Mouse (Mus musculus) limb, embryonic 13.5 days (tissue): ENCODE measurements at regions not wholly inside any gene's neighbourhood (a gene's known extent, or its start where the extent isn't known, plus 50 kb on each side); places are given as distances from the start of the nearest gene placed in this dataset.
A peak's percentile ranks its signal among the peaks of the same experiment; 100 is the strongest.

Experiments used
- ATAC-seq: fragments of 200-750 bp; cut with Nextera tagmentation; 2 replicates; pipeline ENCODE4 v1.8.0; 2017; ENCODE audit warnings: low read depth, moderate number of reproducible peaks, moderate TSS enrichment; ENCODE audit not compliant: low FRiP score
- H3K27ac ChIP-seq: fragments of 300-500 bp; sonication (generic); 2 replicates; pipeline ENCODE4 v1.5.1; 2015; ENCODE audit warnings: inconsistent platforms, mild to moderate bottlenecking, moderate library complexity
- H3K27me3 ChIP-seq: fragments of 300-500 bp; sonication (generic); 2 replicates; pipeline ENCODE4 v1.6.1; 2015; ENCODE audit warnings: mild to moderate bottlenecking, inconsistent platforms
- H3K36me3 ChIP-seq: fragments of 300-500 bp; sonication (generic); 2 replicates; pipeline ENCODE4 v1.6.1; 2015; ENCODE audit warnings: inconsistent platforms, mild to moderate bottlenecking, moderate library complexity
- H3K4me1 ChIP-seq: fragments of 300-500 bp; sonication (generic); 2 replicates; pipeline ENCODE4 v1.6.1; 2015; ENCODE audit warnings: inconsistent platforms
- H3K4me2 ChIP-seq: fragments of 300-500 bp; sonication (generic); replicated peaks from 2 replicates; pipeline ENCODE4 v1.6.1; 2015; ENCODE audit warnings: inconsistent platforms, mild to moderate bottlenecking, moderate library complexity
- H3K4me3 ChIP-seq: fragments of 300-500 bp; sonication (generic); 2 replicates; pipeline ENCODE4 v1.5.1; 2015; ENCODE audit warnings: moderate library complexity, mild to moderate bottlenecking, inconsistent platforms
- H3K9ac ChIP-seq: fragments of 300-500 bp; sonication (generic); 2 replicates; pipeline ENCODE4 v1.6.1; 2015; ENCODE audit warnings: mild to moderate bottlenecking, inconsistent platforms
- H3K9me3 ChIP-seq: fragments of 300-500 bp; sonication (generic); 2 replicates; pipeline ENCODE4 v1.6.1; 2016; ENCODE audit warnings: inconsistent platforms
- WGBS: fragments of 180-500 bp; shearing (Covaris S2); methylation state at CpG from one replicate; pipeline ENCODE4 v1.1.7; 2015; 5-methylcytosine and 5-hydroxymethylcytosine counted together

GRCm38 (mm10) chr13:26324633-26325032 is 445.3 kb downstream of the Hdgfl1 start:
- Histone ChIP-seq H3K27ac (no peak overlapping the region), H3K36me3 (no peaks in the 10 kb centered on the region), H3K4me3 (no peak overlapping the region), H3K4me2 (no peak overlapping the region), H3K4me1 (0 out of 2 replicates have a peak, but pooled peaks cover 6% of the 10 kb centered on the region), H3K9me3 (no peaks in the 10 kb centered on the region), H3K9ac (no peak overlapping the region), H3K27me3 (no peaks in the 10 kb centered on the region)
- no peak for ATAC-seq
- WGBS = 85% methylated on average over 6 of the region's 6 CpGs

DNA sequence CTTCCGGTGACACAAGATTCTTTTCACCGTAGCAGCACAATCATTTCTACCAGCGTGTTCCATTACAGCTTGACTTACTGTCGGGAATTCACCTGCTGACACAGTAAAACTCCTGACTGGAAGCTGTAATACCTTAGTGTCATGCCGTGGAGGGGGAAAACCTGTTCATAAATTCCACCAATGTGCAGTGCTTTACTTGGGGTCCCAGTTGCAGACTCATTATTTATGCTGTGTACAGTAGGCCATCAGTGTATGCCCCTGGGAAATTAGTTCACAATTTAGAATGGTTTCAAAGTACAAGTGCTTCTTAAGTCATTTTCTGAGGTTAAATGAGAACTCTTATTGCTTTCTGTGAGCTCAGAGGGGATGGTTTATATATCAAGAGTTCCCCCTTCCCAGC is 451.4 kb downstream of the Hdgfl1 start:
- no peak overlapping the region for H3K27ac ChIP-seq
- H3K4me1 ChIP-seq = 0 out of 2 replicates have a peak, but pooled peaks cover under 1% of the 10 kb centered on the region
- H3K27me3 ChIP-seq = no peaks in the 10 kb centered on the region
- H3K4me2 ChIP-seq = no peak overlapping the region
- H3K9me3 ChIP-seq = no peaks in the 10 kb centered on the region
- H3K36me3 ChIP-seq = no peaks in the 10 kb centered on the region
- no peak overlapping the region for H3K4me3 ChIP-seq
- no peak overlapping the region for H3K9ac ChIP-seq
- ATAC-seq = no peak
- WGBS = 50% methylated on average over 5 of the region's 5 CpGs

DNA sequence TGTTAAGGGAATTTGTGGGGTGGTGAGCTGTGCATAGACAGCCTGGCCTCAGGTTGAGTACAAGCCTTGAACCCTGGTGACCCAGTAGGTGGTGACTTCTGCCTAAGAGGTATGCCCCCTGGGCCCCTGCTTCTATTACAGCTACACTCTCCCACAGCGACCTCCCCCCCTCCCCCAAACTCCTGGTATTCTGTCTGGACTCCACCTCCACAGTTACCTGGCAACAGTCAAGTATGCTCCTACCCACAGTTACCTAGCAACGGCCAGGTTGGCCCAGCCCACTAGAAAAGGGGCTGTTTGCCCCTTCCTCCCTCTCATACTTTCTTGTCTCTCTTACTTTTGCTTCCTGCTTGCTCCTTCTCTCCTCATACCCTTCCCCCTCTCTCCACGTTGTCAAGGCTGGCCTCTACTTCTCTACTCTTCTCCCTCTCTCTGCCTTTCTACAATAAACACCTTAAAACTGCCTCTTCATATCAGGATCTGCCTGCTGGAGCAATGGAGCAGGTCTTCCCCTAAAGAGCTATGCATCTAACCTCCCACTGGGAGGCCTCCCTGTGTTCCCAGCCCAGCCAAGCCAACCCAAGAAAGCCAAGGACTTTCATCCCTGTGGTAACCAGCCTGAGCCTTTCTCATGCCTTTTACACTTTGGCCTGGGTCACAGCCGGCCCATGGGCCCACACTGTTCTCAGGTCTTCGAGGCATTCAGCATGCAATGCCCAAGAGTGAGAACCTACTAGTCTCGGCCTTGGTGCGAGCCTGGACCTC is 457.5 kb downstream of the Hdgfl1 start:
- Histone ChIP-seq H3K27ac (no peak overlapping the region), H3K27me3 (no peaks in the 10 kb centered on the region), H3K4me2 (no peak overlapping the region), H3K9ac (no peak overlapping the region), H3K36me3 (no peaks in the 10 kb centered on the region), H3K4me1 (no peaks in the 10 kb centered on the region), H3K9me3 (0 out of 2 replicates have a peak, but pooled peaks cover 5% of the 10 kb centered on the region), H3K4me3 (no peak overlapping the region)
- WGBS = 63% methylated on average over 7 of the region's 7 CpGs
- ATAC-seq = no peak

DNA sequence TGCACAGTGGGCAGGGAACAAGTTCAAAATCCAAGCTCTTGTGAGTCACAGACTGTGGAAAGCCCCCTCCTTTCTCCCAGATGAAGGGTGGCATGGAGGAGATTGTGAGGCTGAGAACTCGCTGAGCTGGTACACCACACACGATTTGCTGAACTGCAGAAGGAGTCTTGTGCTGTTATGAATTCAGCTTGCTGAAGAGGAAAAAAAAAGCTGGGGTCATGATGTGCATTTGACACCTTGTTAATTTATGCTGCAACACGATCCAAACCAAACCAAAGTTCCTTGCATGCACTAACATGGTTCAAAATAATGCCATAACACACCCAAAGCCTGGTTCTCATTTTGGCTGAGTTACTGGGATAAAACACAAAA is 485.9 kb downstream of the Hdgfl1 start:
- H3K4me1 ChIP-seq = peaks cover 11% of the 10 kb centered on the region
- 26% methylated on average over 3 of the region's 3 CpGs for WGBS
- peak overlapping the region; percentile 69 for H3K27ac ChIP-seq
- ATAC-seq = no peak; the same call in 1 of the 2 replicates
- no peak overlapping the region for H3K9ac ChIP-seq
- H3K27me3 ChIP-seq = no peaks in the 10 kb centered on the region
- H3K4me2 ChIP-seq = peak overlapping the region; percentile 30; the same call in 1 of the 2 replicates
- H3K36me3 ChIP-seq = no peaks in the 10 kb centered on the region
- H3K9me3 ChIP-seq = no peaks in the 10 kb centered on the region
- H3K4me3 ChIP-seq = no peak overlapping the region

- peak; percentile 89 for ATAC-seq
- 23% methylated on average over 6 of the region's 6 CpGs for WGBS
- Histone ChIP-seq H3K9me3 (no peaks in the 10 kb centered on the region), H3K4me2 (peak overlapping the region; percentile 30; the same call in 1 of the 2 replicates), H3K27ac (peak overlapping the region; percentile 71), H3K36me3 (no peaks in the 10 kb centered on the region), H3K4me1 (peaks cover 11% of the 10 kb centered on the region), H3K4me3 (no peak overlapping the region), H3K9ac (no peak overlapping the region), H3K27me3 (no peaks in the 10 kb centered on the region)
These were observed 486.4 kb downstream of the Hdgfl1 start for GRCm38 (mm10) chr13:26283397-26284072.

DNA sequence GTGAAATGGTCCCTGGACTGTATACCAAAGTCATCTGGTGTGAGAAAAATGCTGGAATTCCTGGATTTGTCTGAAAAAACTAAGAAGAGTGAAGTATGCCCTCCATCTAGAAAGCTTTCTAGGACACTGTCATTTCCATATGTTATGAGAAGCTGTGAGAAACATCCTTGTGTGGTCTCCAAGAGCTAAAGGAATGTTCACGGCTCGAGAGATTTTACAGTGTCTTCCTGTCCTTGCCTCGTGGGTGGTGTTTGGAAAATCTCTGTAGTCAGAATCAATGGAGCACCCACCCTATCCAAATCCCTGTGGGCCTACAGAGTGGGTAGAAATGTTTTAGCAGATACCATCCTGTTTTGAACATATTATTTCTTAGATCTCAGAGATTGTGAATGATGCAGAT is 487.7 kb downstream of the Hdgfl1 start:
- H3K36me3 ChIP-seq = no peaks in the 10 kb centered on the region
- no peaks in the 10 kb centered on the region for H3K9me3 ChIP-seq
- 73% methylated on average over 3 of the region's 3 CpGs for WGBS
- peaks cover 11% of the 10 kb centered on the region for H3K4me1 ChIP-seq
- no peaks in the 10 kb centered on the region for H3K27me3 ChIP-seq
- H3K4me2 ChIP-seq = no peak overlapping the region
- no peak for ATAC-seq
- no peak overlapping the region for H3K4me3 ChIP-seq
- no peak overlapping the region; the same call in 1 of the 2 replicates for H3K27ac ChIP-seq
- no peak overlapping the region for H3K9ac ChIP-seq

- no peak overlapping the region for H3K4me3 ChIP-seq
- H3K4me2 ChIP-seq = no peak overlapping the region
- no peaks in the 10 kb centered on the region for H3K36me3 ChIP-seq
- H3K9me3 ChIP-seq = no peaks in the 10 kb centered on the region
- H3K4me1 ChIP-seq = no peaks in the 10 kb centered on the region; the same call in 1 of the 2 replicates
- H3K9ac ChIP-seq = no peak overlapping the region
- H3K27ac ChIP-seq = no peak overlapping the region
- no peak for ATAC-seq
- 74% methylated on average over 3 of the region's 3 CpGs for WGBS
- H3K27me3 ChIP-seq = no peaks in the 10 kb centered on the region
These were observed 497.1 kb downstream of the Hdgfl1 start for GRCm38 (mm10) chr13:26272850-26273249.

- Histone ChIP-seq H3K27ac (no peak overlapping the region), H3K4me3 (no peak overlapping the region), H3K4me2 (no peak overlapping the region), H3K9me3 (no peaks in the 10 kb centered on the region), H3K4me1 (no peaks in the 10 kb centered on the region), H3K27me3 (no peaks in the 10 kb centered on the region), H3K36me3 (no peaks in the 10 kb centered on the region), H3K9ac (no peak overlapping the region)
- ATAC-seq = no peak
- 90% methylated on average over 2 of the region's 2 CpGs for WGBS
These were observed 502.5 kb downstream of the Hdgfl1 start for GRCm38 (mm10) chr13:26267501-26267900.

- H3K27me3 ChIP-seq = no peaks in the 10 kb centered on the region
- H3K27ac ChIP-seq = no peak overlapping the region
- H3K4me2 ChIP-seq = no peak overlapping the region
- no peaks in the 10 kb centered on the region for H3K4me1 ChIP-seq
- no peaks in the 10 kb centered on the region for H3K9me3 ChIP-seq
- no peak for ATAC-seq
- WGBS = 71% methylated on average over 5 of the region's 5 CpGs
- H3K36me3 ChIP-seq = no peaks in the 10 kb centered on the region
- H3K9ac ChIP-seq = no peak overlapping the region
- no peak overlapping the region for H3K4me3 ChIP-seq
These were observed 534.0 kb downstream of the Hdgfl1 start for GRCm38 (mm10) chr13:26235941-26236340.

DNA sequence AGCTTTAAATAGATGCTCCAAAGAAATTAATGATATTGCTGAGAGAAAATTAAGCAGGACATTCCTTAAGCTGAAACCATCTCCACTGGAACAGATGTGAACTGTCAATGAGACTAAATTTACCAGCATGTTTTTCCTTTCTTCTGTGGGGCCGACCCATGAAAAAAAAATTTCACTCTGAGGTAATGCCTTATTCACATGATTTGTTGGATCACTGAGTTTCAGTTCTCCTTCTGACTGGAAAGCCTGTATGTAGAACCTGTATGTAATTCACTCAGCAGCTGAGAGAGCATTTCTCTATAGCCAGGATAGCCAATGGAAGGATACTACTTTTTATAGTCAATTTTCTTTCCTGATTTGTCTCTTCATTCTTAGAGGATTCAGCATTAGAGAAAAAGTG is 535.3 kb downstream of the Hdgfl1 start:
- no peaks in the 10 kb centered on the region for H3K36me3 ChIP-seq
- H3K4me2 ChIP-seq = no peak overlapping the region
- H3K27ac ChIP-seq = no peak overlapping the region
- no peak overlapping the region for H3K9ac ChIP-seq
- no peak overlapping the region for H3K4me3 ChIP-seq
- no peaks in the 10 kb centered on the region for H3K9me3 ChIP-seq
- H3K27me3 ChIP-seq = no peaks in the 10 kb centered on the region
- 71% methylated on average over 1 of the region's 1 CpGs for WGBS
- no peak for ATAC-seq
- H3K4me1 ChIP-seq = no peaks in the 10 kb centered on the region

DNA sequence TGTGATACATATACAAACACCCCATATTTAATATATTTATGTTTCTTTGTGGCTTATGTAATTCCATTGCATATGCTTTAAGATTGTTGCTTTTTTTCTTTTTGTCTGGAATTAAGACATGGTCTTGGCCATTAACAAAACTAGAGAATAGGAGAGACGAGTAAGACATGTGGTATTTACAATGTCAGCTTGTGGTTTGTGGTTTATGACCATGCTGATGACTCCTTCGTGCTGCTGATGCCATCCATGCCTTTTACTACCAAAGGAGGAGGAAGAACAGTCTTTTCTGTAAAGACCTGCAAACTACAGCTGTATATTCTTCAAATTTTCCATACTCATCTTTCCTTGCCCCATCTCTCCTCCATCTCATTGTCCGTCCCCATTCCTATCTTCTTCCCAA is 552.7 kb downstream of the Hdgfl1 start:
- H3K9ac ChIP-seq = no peak overlapping the region
- no peaks in the 10 kb centered on the region for H3K36me3 ChIP-seq
- H3K27me3 ChIP-seq = no peaks in the 10 kb centered on the region
- no peak overlapping the region for H3K4me2 ChIP-seq
- no peak overlapping the region for H3K4me3 ChIP-seq
- H3K27ac ChIP-seq = no peak overlapping the region
- H3K4me1 ChIP-seq = no peaks in the 10 kb centered on the region
- no peak for ATAC-seq
- WGBS = 52% methylated on average over 3 of the region's 3 CpGs
- H3K9me3 ChIP-seq = no peaks in the 10 kb centered on the region

DNA sequence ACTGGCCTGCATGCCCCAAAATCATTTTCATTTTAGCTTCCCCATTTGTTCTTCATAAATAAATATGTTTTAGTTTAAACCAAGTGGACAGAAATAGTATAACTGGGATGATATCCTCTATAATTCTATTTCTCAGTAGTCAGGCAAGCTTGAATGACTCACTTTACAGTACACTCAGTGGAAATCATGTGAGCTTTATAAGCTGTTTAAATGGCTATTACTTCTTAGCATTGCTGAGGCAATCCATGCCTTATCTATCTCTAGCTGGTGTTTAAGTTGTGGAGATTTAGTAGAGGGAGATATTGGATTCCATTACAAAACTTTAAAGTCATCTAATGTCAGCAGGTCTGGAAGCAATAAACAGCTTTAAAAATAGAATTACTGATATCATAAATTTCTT is 553.4 kb downstream of the Hdgfl1 start:
- no peaks in the 10 kb centered on the region for H3K4me1 ChIP-seq
- H3K4me3 ChIP-seq = no peak overlapping the region
- no peak overlapping the region for H3K27ac ChIP-seq
- H3K9me3 ChIP-seq = no peaks in the 10 kb centered on the region
- no peaks in the 10 kb centered on the region for H3K27me3 ChIP-seq
- no peak overlapping the region for H3K4me2 ChIP-seq
- no peaks in the 10 kb centered on the region for H3K36me3 ChIP-seq
- no peak overlapping the region for H3K9ac ChIP-seq
- no peak for ATAC-seq
